Mouse (Mus musculus) bone marrow macrophage, adult 2 months (primary cell): ENCODE results near the gene Sept9.

Experiments
- CTCF ChIP-seq: IDR thresholded peaks from 2 replicates; pipeline ENCODE4 v1.5.1; 2012; ENCODE audit warnings: low read depth, mild to moderate bottlenecking, low read length, moderate library complexity
- POLR2A ChIP-seq: IDR thresholded peaks from 2 replicates; pipeline ENCODE4 v1.6.1; 2012; ENCODE audit warnings: mild to moderate bottlenecking, low read depth, low read length, borderline replicate concordance

DNA sequence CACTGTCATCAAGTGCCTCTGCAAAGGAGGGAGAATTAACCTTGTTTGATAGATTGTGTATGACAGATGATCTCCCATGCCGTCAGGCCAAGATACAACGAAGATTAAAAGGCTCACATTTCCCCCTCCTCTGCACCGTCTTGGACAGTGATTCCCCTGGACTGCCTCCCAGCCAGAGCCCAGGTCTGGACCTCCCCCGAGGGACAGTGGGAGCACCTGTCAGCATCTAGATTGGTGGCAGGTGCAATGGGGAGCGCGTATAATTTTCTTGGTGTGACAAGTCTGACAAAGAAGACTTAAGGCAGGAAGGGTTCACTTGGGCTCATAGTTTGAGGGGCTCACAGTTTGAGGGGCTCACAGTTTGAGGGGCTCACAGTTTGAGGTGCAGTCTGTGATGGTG, 35.7 kb upstream of the Sept9 start:
- no peak for TF ChIP-seq CTCF
- TF ChIP-seq POLR2A = no peak
